Mouse (Mus musculus) embryonic fibroblast, embryonic 13.5 days (primary cell): ENCODE results near the gene Leng9.

ENCODE experiments used
- CTCF ChIP-seq: IDR thresholded peaks from 2 replicates; pipeline ENCODE4 v1.5.1; 2011; ENCODE audit warnings: mild to moderate bottlenecking, control low read depth, low read length, moderate library complexity, borderline replicate concordance; ENCODE audit not compliant: insufficient read depth
- POLR2A ChIP-seq: IDR thresholded peaks from 2 replicates; pipeline ENCODE4 v1.6.1; 2011; ENCODE audit warnings: low read depth, mild to moderate bottlenecking, control low read depth, low read length, moderate library complexity

GRCm38 (mm10) chr7:4151241-4151640 lies 1.1 kb upstream of the Leng9 start:
- no peak for TF ChIP-seq POLR2A
- no peak for TF ChIP-seq CTCF
